Comparison of ENCODE assay signal across 9 mouse cellular contexts in the genomic region with DNA sequence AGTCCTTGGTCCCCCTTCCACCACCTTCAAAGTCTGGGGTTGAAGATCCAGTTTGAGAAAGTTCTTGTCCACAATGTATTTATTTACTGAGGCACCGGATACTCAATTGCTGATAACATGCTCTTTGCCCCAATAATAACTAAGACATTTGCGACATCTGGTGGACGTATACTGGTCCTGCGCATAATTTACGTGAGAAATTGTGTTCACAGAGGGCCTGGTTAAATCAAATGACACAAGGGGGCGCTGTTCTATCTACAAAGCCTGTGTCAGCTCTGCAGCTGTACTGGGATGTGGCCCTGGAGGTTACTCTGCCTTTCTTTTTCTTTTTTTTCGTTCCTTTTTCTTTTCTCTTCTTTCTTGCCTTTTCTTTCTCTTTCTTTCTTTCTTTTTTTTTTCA. TPM values are rescaled to one million over a fixed set of nuclear protein-coding genes. Genes with fewer than 3 reads are reported as not detected.
DNase-seq lines count a peak whose midpoint lies in the region; ATAC-seq and TF ChIP-seq lines count a peak whose summit lies in the region.
"Had no signal": no experiment of that assay in that cellular context is flagged by ENCODE, and none has a peak within 500 bp of the region (broad histone marks: within the 10 kb centered on the region; RNA-seq: fewer than 3 reads in every experiment).

No protein-coding gene starts in this region.

- TF ChIP-seq CTCF in ES-Bruce4 (IDR thresholded peaks at IDR 0.05; ENCODE audit: low read depth, low read length), result peak; percentile 54
- peak; percentile 92 for TF ChIP-seq CTCF in lung, embryonic 14.5 days (IDR thresholded peaks at IDR 0.05; ENCODE audit: low read depth)

- H3K36me3 ChIP-seq in ES-Bruce4 (ENCODE audit: control insufficient read depth, insufficient read depth, low read length, poor library complexity, severe bottlenecking), result no peaks in the 10 kb centered on the region
- no peaks in the 10 kb centered on the region for H3K36me3 ChIP-seq in embryonic facial prominence, embryonic 11.5 days (replicated peaks; ENCODE audit: control insufficient read depth, insufficient read depth, low read depth, low read length)
- H3K36me3 ChIP-seq in heart, embryonic 12.5 days, result no peaks in the 10 kb centered on the region
- no peaks in the 10 kb centered on the region for H3K36me3 ChIP-seq in lung, embryonic 14.5 days (ENCODE audit: insufficient read depth)
- H3K36me3 ChIP-seq: liver, embryonic 15.5 days had no signal

- no peaks in the 10 kb centered on the region for H3K4me1 ChIP-seq in ES-Bruce4 (ENCODE audit: control insufficient read depth, insufficient read depth, low read length)
- H3K4me1 ChIP-seq in embryonic facial prominence, embryonic 11.5 days (ENCODE audit: control insufficient read depth, insufficient read depth, low read length), result no peaks in the 10 kb centered on the region
- peaks cover 17% of the 10 kb centered on the region; the same call in 1 of the 2 replicates for H3K4me1 ChIP-seq in heart, embryonic 12.5 days (replicated peaks)
- no peaks in the 10 kb centered on the region for H3K4me1 ChIP-seq in lung, embryonic 14.5 days (ENCODE audit: insufficient read depth)
- H3K4me1 ChIP-seq: liver, embryonic 15.5 days had no signal

- no peaks in the 10 kb centered on the region for H3K27me3 ChIP-seq in ES-Bruce4 (ENCODE audit: control insufficient read depth, insufficient read depth, low read length, poor library complexity, severe bottlenecking)
- H3K27me3 ChIP-seq in embryonic facial prominence, embryonic 11.5 days (ENCODE audit: control insufficient read depth, insufficient read depth, low read length), result no peaks in the 10 kb centered on the region
- no peaks in the 10 kb centered on the region for H3K27me3 ChIP-seq in heart, embryonic 12.5 days (replicated peaks)
- H3K27me3 ChIP-seq in lung, embryonic 14.5 days (ENCODE audit: insufficient read depth, low read length), result no peaks in the 10 kb centered on the region
- H3K27me3 ChIP-seq: liver, embryonic 15.5 days had no signal

- H3K9ac ChIP-seq in ES-Bruce4 (ENCODE audit: low read depth, poor library complexity, severe bottlenecking), result no peak overlapping the region
- H3K9ac ChIP-seq in embryonic facial prominence, embryonic 11.5 days (replicated peaks; ENCODE audit: low read length), result no peak overlapping the region
- no peak overlapping the region for H3K9ac ChIP-seq in heart, embryonic 12.5 days
- no peak overlapping the region for H3K9ac ChIP-seq in lung, embryonic 14.5 days
- H3K9ac ChIP-seq: liver, embryonic 15.5 days had no signal

- H3K27ac ChIP-seq in ES-Bruce4 (ENCODE audit: insufficient read depth, low read length), result no peak overlapping the region
- no peak overlapping the region for H3K27ac ChIP-seq in embryonic facial prominence, embryonic 11.5 days (replicated peaks; ENCODE audit: low read depth, low read length)
- no peak overlapping the region for H3K27ac ChIP-seq in heart, embryonic 12.5 days (ENCODE audit: poor library complexity, severe bottlenecking)
- H3K27ac ChIP-seq in lung, embryonic 14.5 days (ENCODE audit: low read depth), result no peak overlapping the region
- H3K27ac ChIP-seq: liver, embryonic 15.5 days had no signal

- no peaks in the 10 kb centered on the region for H3K9me3 ChIP-seq in ES-Bruce4 (replicated peaks; ENCODE audit: control insufficient read depth, insufficient read depth, low read length, poor library complexity, severe bottlenecking)
- H3K9me3 ChIP-seq in embryonic facial prominence, embryonic 11.5 days (replicated peaks; ENCODE audit: control insufficient read depth, low read length), result no peaks in the 10 kb centered on the region
- peaks cover 6% of the 10 kb centered on the region; the same call in 1 of the 2 replicates for H3K9me3 ChIP-seq in heart, embryonic 12.5 days (replicated peaks)
- no peaks in the 10 kb centered on the region for H3K9me3 ChIP-seq in lung, embryonic 14.5 days (ENCODE audit: low read depth, low read length)
- H3K9me3 ChIP-seq: liver, embryonic 15.5 days had no signal

- TF ChIP-seq POLR2A in ES-Bruce4 (IDR thresholded peaks at IDR 0.05; ENCODE audit: insufficient read depth, low read length), result no peak

- WGBS in embryonic facial prominence, embryonic 11.5 days, result 12% methylated on average over 7 of the region's 7 CpGs
- WGBS in heart, embryonic 12.5 days, result 8% methylated on average over 7 of the region's 7 CpGs
- 5% methylated on average over 7 of the region's 7 CpGs for WGBS in lung, embryonic 14.5 days

- DNase-seq in adrenal gland, postnatal 36 days, result peak; percentile 58 to 75
- DNase-seq in embryonic facial prominence, embryonic 11.5 days (ENCODE audit: low spot score), result peak; percentile 95
- DNase-seq in layer of hippocampus, adult 11-12 months (ENCODE audit: low spot score), result peak; percentile 90
- peak; percentile 97 for DNase-seq in lung, embryonic 14.5 days
- peak; percentile 93 for DNase-seq in retina, postnatal 1 day
- peak; percentile 41 for DNase-seq in urinary bladder, postnatal 25 days (ENCODE audit: low spot score)

- H3K4me3 ChIP-seq in ES-Bruce4 (ENCODE audit: low read depth, low read length), result no peak overlapping the region
- H3K4me3 ChIP-seq in embryonic facial prominence, embryonic 11.5 days (ENCODE audit: low read depth, low read length), result no peak overlapping the region
- H3K4me3 ChIP-seq in heart, embryonic 12.5 days, result no peak overlapping the region
- H3K4me3 ChIP-seq in lung, embryonic 14.5 days (ENCODE audit: low read depth, low read length), result no peak overlapping the region
- H3K4me3 ChIP-seq: liver, embryonic 15.5 days had no signal

- no peak for TF ChIP-seq EP300 in ES-Bruce4 (IDR thresholded peaks at IDR 0.05; ENCODE audit: insufficient read depth, low read depth, low read length)

- H3K4me2 ChIP-seq in embryonic facial prominence, embryonic 11.5 days (ENCODE audit: low read depth, low read length), result no peak overlapping the region
- H3K4me2 ChIP-seq in heart, embryonic 12.5 days, result no peak overlapping the region
- H3K4me2 ChIP-seq in lung, embryonic 14.5 days, result no peak overlapping the region
- H3K4me2 ChIP-seq: liver, embryonic 15.5 days had no signal

- no peak for ATAC-seq in embryonic facial prominence, embryonic 11.5 days (replicated peaks; ENCODE audit: insufficient number of reproducible peaks, low FRiP score, low TSS enrichment, low read depth)
- 0 out of 2 replicates have a peak, but pooled peaks have one; percentile 39 for ATAC-seq in heart, embryonic 12.5 days (ENCODE audit: insufficient number of reproducible peaks, low FRiP score)
- peak; percentile 57; the same call in 1 of the 2 replicates for ATAC-seq in lung, embryonic 14.5 days (ENCODE audit: insufficient read depth)

RNA-seq across cellular contexts. Expression of gene Cdca7l, which starts 39.2 kb away (rescaled TPM):
- polyA plus RNA-seq in ES-Bruce4 (2011; ENCODE audit: insufficient read depth, insufficient read length, low read depth, missing spikeins), result 29.1 and 34.8 TPM in 2 replicates
- total RNA-seq in adrenal gland, postnatal 36 days (2021), result 1 to 10 TPM; 2.7 to 5.1 TPM
- polyA plus RNA-seq in embryonic facial prominence, embryonic 11.5 days (2014; fragmentation: Nextera tagmentation; extraction: Ambion mirVana), result 46.0 and 47.1 TPM in 2 replicates
- polyA plus RNA-seq in heart, embryonic 12.5 days (2016; fragmentation: Nextera tagmentation; extraction: Ambion mirVana), result 18.7 and 20.3 TPM in 2 replicates
- 67.7 and 71.5 TPM in 2 replicates for polyA plus RNA-seq in lung, embryonic 14.5 days (2014; fragmentation: Nextera tagmentation; extraction: Ambion mirVana)

Comparison
In these comparisons a context has a peak if more than half of its experiments do, and no peak if none do; other contexts are left out.
1. DNase-seq: peak in every context shown above with its lines; median percentile 97 in lung, embryonic 14.5 days; 95 in embryonic facial prominence, embryonic 11.5 days; 93 in retina, postnatal 1 day; 90 in layer of hippocampus, adult 11-12 months; 66 in adrenal gland, postnatal 36 days; 41 in urinary bladder, postnatal 25 days.